Mouse (Mus musculus) MEL (cell line): ENCODE data around the gene Trmt1. TPM values are rescaled to one million over a fixed set of nuclear protein-coding genes. Genes with fewer than 3 reads are reported as not detected.
A peak's percentile ranks its signal among the peaks of the same experiment; 100 is the strongest.

ENCODE experiments used
- DNase-seq: peaks from one replicate; pipeline ENCODE4 v3.0.0; 2011; ENCODE audit warnings: low read depth, low spot score
- H3K27ac ChIP-seq: 2 replicates; pipeline ENCODE4 v1.5.1; 2012; ENCODE audit warnings: low read depth, mild to moderate bottlenecking, control low read depth, low read length, moderate library complexity; ENCODE audit not compliant: control insufficient read depth
- H3K27me3 ChIP-seq, 2 experiments: fragments of 150-350 bp in 1 of 2; sonication (generic) in 1 of 2; 2 replicates each; pipeline ENCODE4 v1.6.1; 2012; ENCODE audit warnings: low read length in 2 of 2, mild to moderate bottlenecking in 2 of 2, improper control_type of control experiment in 1 of 2, moderate library complexity in 1 of 2; ENCODE audit not compliant: insufficient read depth in 2 of 2, control insufficient read depth in 1 of 2
- H3K36me3 ChIP-seq, 2 experiments: 2 replicates each; pipeline ENCODE4 v1.6.1; 2012 to 2014; ENCODE audit warnings: low read length in 2 of 2, improper control_type of control experiment in 1 of 2, inconsistent platforms in 1 of 2, mild to moderate bottlenecking in 1 of 2; ENCODE audit not compliant: insufficient read depth in 2 of 2, control insufficient read depth in 1 of 2
- H3K4me1 ChIP-seq, 2 experiments: fragments of 150-350 bp in 1 of 2; sonication (generic) in 1 of 2; 2 replicates each; pipeline ENCODE4 v1.6.1; 2012; ENCODE audit warnings: low read length in 2 of 2, improper control_type of control experiment in 1 of 2, mild to moderate bottlenecking in 1 of 2; ENCODE audit not compliant: insufficient read depth in 2 of 2, control insufficient read depth in 1 of 2
- H3K4me3 ChIP-seq, 2 experiments: fragments of 150-350 bp in 1 of 2; sonication (generic) in 1 of 2; 2 replicates each; pipeline ENCODE4 v1.5.1; 2012; ENCODE audit warnings: low read depth in 2 of 2, low read length in 2 of 2, mild to moderate bottlenecking in 2 of 2, moderate library complexity in 2 of 2, control low read depth in 1 of 2, improper control_type of control experiment in 1 of 2; ENCODE audit not compliant: control insufficient read depth in 1 of 2, insufficient read depth in 1 of 2
- H3K79me2 ChIP-seq: 2 replicates; pipeline ENCODE4 v1.6.1; 2012; ENCODE audit warnings: mild to moderate bottlenecking, low read length, moderate library complexity; ENCODE audit not compliant: control insufficient read depth, poor library complexity, insufficient read depth
- H3K9ac ChIP-seq: 2 replicates; pipeline ENCODE4 v1.6.1; 2012; ENCODE audit warnings: low read depth, mild to moderate bottlenecking, control low read depth, low read length, moderate library complexity; ENCODE audit not compliant: control insufficient read depth, poor library complexity, severe bottlenecking
- H3K9me3 ChIP-seq: fragments of 150-350 bp; sonication (generic); replicated peaks from 2 replicates; pipeline ENCODE4 v1.6.1; 2012; ENCODE audit warnings: mild to moderate bottlenecking, low read length, improper control_type of control experiment, moderate library complexity; ENCODE audit not compliant: insufficient read depth
- BHLHE40 ChIP-seq: IDR thresholded peaks from 2 replicates; pipeline ENCODE4 v1.6.1; 2012; ENCODE audit warnings: low read depth, mild to moderate bottlenecking, inconsistent platforms, low read length, improper control_type of control experiment, borderline replicate concordance
- CHD1 ChIP-seq: IDR thresholded peaks from 2 replicates; pipeline ENCODE4 v1.6.1; 2012; ENCODE audit warnings: low read depth, mild to moderate bottlenecking, inconsistent platforms, low read length, improper control_type of control experiment
- CHD2 ChIP-seq: IDR thresholded peaks from 2 replicates; pipeline ENCODE4 v1.6.1; 2011; ENCODE audit warnings: low read length, improper control_type of control experiment
- CTCF ChIP-seq, 3 experiments: IDR thresholded peaks in 2 of 3; conservative IDR thresholded peaks in 1 of 3; 2 replicates each; pipeline ENCODE4 v1.5.1; 2011 to 2012; ENCODE audit warnings: low read length in 3 of 3, low read depth in 2 of 3, mild to moderate bottlenecking in 2 of 3, improper control_type of control experiment in 1 of 3, inconsistent platforms in 1 of 3, mixed read lengths in 1 of 3, moderate library complexity in 1 of 3; ENCODE audit not compliant: control insufficient read depth in 1 of 3, insufficient read depth in 1 of 3, poor library complexity in 1 of 3, severe bottlenecking in 1 of 3
- E2F4 ChIP-seq: IDR thresholded peaks from 2 replicates; pipeline ENCODE4 v1.6.1; 2011; ENCODE audit warnings: low read depth, low read length, improper control_type of control experiment, borderline replicate concordance
- ELF1 ChIP-seq: IDR thresholded peaks from 2 replicates; pipeline ENCODE4 v1.6.1; 2014; ENCODE audit warnings: low read depth, mild to moderate bottlenecking, inconsistent platforms, low read length, improper control_type of control experiment, moderate library complexity
- EP300 ChIP-seq, 2 experiments: IDR thresholded peaks; 2 replicates each; pipeline ENCODE4 v1.6.1; 2011; ENCODE audit warnings: improper control_type of control experiment in 2 of 2, low read length in 2 of 2, low read depth in 1 of 2, mild to moderate bottlenecking in 1 of 2
- ETS1 ChIP-seq: IDR thresholded peaks from 2 replicates; pipeline ENCODE4 v1.6.1; 2012; ENCODE audit warnings: low read depth, mild to moderate bottlenecking, inconsistent platforms, low read length, improper control_type of control experiment, moderate library complexity
- GABPA ChIP-seq: IDR thresholded peaks from 2 replicates; pipeline ENCODE4 v1.6.1; 2012; ENCODE audit warnings: low read depth, mild to moderate bottlenecking, inconsistent platforms, low read length, improper control_type of control experiment, moderate library complexity
- GATA1 ChIP-seq: IDR thresholded peaks from 2 replicates; pipeline ENCODE4 v1.6.1; 2011; ENCODE audit warnings: low read depth, low read length, improper control_type of control experiment
- HCFC1 ChIP-seq: IDR thresholded peaks from 2 replicates; pipeline ENCODE4 v1.6.1; 2012; ENCODE audit warnings: low read depth, mild to moderate bottlenecking, inconsistent platforms, low read length, improper control_type of control experiment, moderate library complexity
- JUND ChIP-seq: IDR thresholded peaks from 2 replicates; pipeline ENCODE4 v1.6.1; 2011; ENCODE audit warnings: low read depth, mild to moderate bottlenecking, improper control_type of control experiment, low read length
- KAT2A ChIP-seq: conservative IDR thresholded peaks from 2 replicates; pipeline ENCODE4 v1.6.1; 2012; ENCODE audit warnings: low read depth, low read length, improper control_type of control experiment, inconsistent platforms
- MAFK ChIP-seq: IDR thresholded peaks from 2 replicates; pipeline ENCODE4 v1.6.1; 2011; ENCODE audit warnings: low read depth, mild to moderate bottlenecking, low read length, improper control_type of control experiment, borderline replicate concordance
- MAX ChIP-seq: IDR thresholded peaks from 2 replicates; pipeline ENCODE4 v1.6.1; 2011; ENCODE audit warnings: low read length, improper control_type of control experiment
- MAZ ChIP-seq: IDR thresholded peaks from 2 replicates; pipeline ENCODE4 v1.6.1; 2012; ENCODE audit warnings: low read depth, mild to moderate bottlenecking, inconsistent platforms, low read length, improper control_type of control experiment
- MEF2A ChIP-seq: IDR thresholded peaks from 2 replicates; pipeline ENCODE4 v1.6.1; 2014; ENCODE audit warnings: low read depth, mild to moderate bottlenecking, inconsistent platforms, low read length, improper control_type of control experiment; ENCODE audit not compliant: poor library complexity, insufficient replicate concordance, severe bottlenecking; ENCODE audit errors: extremely low read depth
- MXI1 ChIP-seq: IDR thresholded peaks from 2 replicates; pipeline ENCODE4 v1.6.1; 2011; ENCODE audit warnings: mild to moderate bottlenecking, low read depth, low read length, improper control_type of control experiment
- MYB ChIP-seq: IDR thresholded peaks from 2 replicates; pipeline ENCODE4 v1.6.1; 2011; ENCODE audit warnings: mild to moderate bottlenecking, low read depth, low read length, improper control_type of control experiment
- MYC ChIP-seq: IDR thresholded peaks from 2 replicates; pipeline ENCODE4 v1.6.1; 2011; ENCODE audit warnings: low read depth, mild to moderate bottlenecking, low read length, improper control_type of control experiment, moderate library complexity
- NELFE ChIP-seq: IDR thresholded peaks from 2 replicates; pipeline ENCODE4 v1.6.1; 2011; ENCODE audit warnings: low read depth, low read length, improper control_type of control experiment
- NRF1 ChIP-seq: IDR thresholded peaks from 2 replicates; pipeline ENCODE4 v1.6.1; 2014; ENCODE audit warnings: low read depth, mild to moderate bottlenecking, inconsistent platforms, low read length, improper control_type of control experiment, moderate library complexity; ENCODE audit not compliant: poor library complexity, insufficient read depth, severe bottlenecking
- POLR2A ChIP-seq, 2 experiments: IDR thresholded peaks; 2 replicates each; pipeline ENCODE4 v1.6.1; 2011 to 2012; ENCODE audit warnings: low read length in 2 of 2, mild to moderate bottlenecking in 2 of 2, control low read depth in 1 of 2, improper control_type of control experiment in 1 of 2, low read depth in 1 of 2, moderate library complexity in 1 of 2; ENCODE audit not compliant: control insufficient read depth in 1 of 2, insufficient read depth in 1 of 2, poor library complexity in 1 of 2
- POLR2AphosphoS2 ChIP-seq: IDR thresholded peaks from 2 replicates; pipeline ENCODE4 v1.6.1; 2011; ENCODE audit warnings: low read length, improper control_type of control experiment
- POLR2AphosphoS5 ChIP-seq: IDR thresholded peaks from 2 replicates; pipeline ENCODE4 v1.6.1; 2012; ENCODE audit warnings: low read depth, borderline replicate concordance, mild to moderate bottlenecking, inconsistent platforms, low read length, moderate library complexity, mixed read lengths
- RAD21 ChIP-seq: IDR thresholded peaks from 2 replicates; pipeline ENCODE4 v1.6.1; 2011; ENCODE audit warnings: mild to moderate bottlenecking, low read depth, low read length, improper control_type of control experiment
- RCOR1 ChIP-seq: IDR thresholded peaks from 2 replicates; pipeline ENCODE4 v1.6.1; 2012; ENCODE audit warnings: low read depth, mild to moderate bottlenecking, inconsistent platforms, low read length, improper control_type of control experiment
- SIN3A ChIP-seq: IDR thresholded peaks from 2 replicates; pipeline ENCODE4 v1.6.1; 2012; ENCODE audit warnings: low read length, improper control_type of control experiment, inconsistent platforms
- SMC3 ChIP-seq: IDR thresholded peaks from 2 replicates; pipeline ENCODE4 v1.6.1; 2011; ENCODE audit warnings: low read depth, low read length, improper control_type of control experiment
- TAL1 ChIP-seq: IDR thresholded peaks from 2 replicates; pipeline ENCODE4 v1.6.1; 2012; ENCODE audit warnings: mild to moderate bottlenecking, inconsistent platforms, low read length, moderate library complexity, mixed read lengths
- TBP ChIP-seq: IDR thresholded peaks from 2 replicates; pipeline ENCODE4 v1.8.0; 2011; ENCODE audit warnings: low read depth, low read length, improper control_type of control experiment
- TCF12 ChIP-seq: IDR thresholded peaks from 2 replicates; pipeline ENCODE4 v1.6.1; 2014; ENCODE audit warnings: low read depth, mild to moderate bottlenecking, inconsistent platforms, low read length, improper control_type of control experiment, moderate library complexity
- UBTF ChIP-seq: IDR thresholded peaks from 2 replicates; pipeline ENCODE4 v1.6.1; 2012; ENCODE audit warnings: low read depth, mild to moderate bottlenecking, inconsistent platforms, low read length, improper control_type of control experiment, moderate library complexity, borderline replicate concordance; ENCODE audit not compliant: insufficient read depth
- USF1 ChIP-seq: IDR thresholded peaks from 2 replicates; pipeline ENCODE4 v1.6.1; 2014; ENCODE audit warnings: low read depth, mild to moderate bottlenecking, inconsistent platforms, low read length, improper control_type of control experiment, moderate library complexity
- ZC3H11A ChIP-seq: IDR thresholded peaks from 2 replicates; pipeline ENCODE4 v1.6.1; 2012; ENCODE audit warnings: low read depth, mild to moderate bottlenecking, inconsistent platforms, low read length, improper control_type of control experiment
- ZKSCAN1 ChIP-seq: IDR thresholded peaks from 2 replicates; pipeline ENCODE4 v1.6.1; 2012; ENCODE audit warnings: low read depth, mild to moderate bottlenecking, inconsistent platforms, low read length, improper control_type of control experiment, moderate library complexity
- ZMIZ1 ChIP-seq: IDR thresholded peaks from 2 replicates; pipeline ENCODE4 v1.6.1; 2012; ENCODE audit warnings: low read depth, mild to moderate bottlenecking, inconsistent platforms, low read length, improper control_type of control experiment, moderate library complexity
- ZNF384 ChIP-seq: IDR thresholded peaks from 2 replicates; pipeline ENCODE4 v1.6.1; 2012; ENCODE audit warnings: low read depth, mild to moderate bottlenecking, inconsistent platforms, low read length, improper control_type of control experiment
- polyA plus RNA-seq, 2 experiments: library from polyadenylated mRNA; stranded (reverse) in 1 of 2; unstranded in 1 of 2; fragments of >175 nt in 1 of 2; fragments of >200 nt in 1 of 2; gene quantifications; 2 replicates each; pipeline versions ENCODE4 v1.2.1 to v1.2.4; 2012; ENCODE audit warnings: low replicate concordance in 2 of 2, low read depth in 1 of 2; ENCODE audit not compliant: insufficient read length in 2 of 2, insufficient read depth in 1 of 2, missing spikeins in 1 of 2
- total RNA-seq: library from RNA; depleted of rRNA; stranded (reverse); fragments of 300-350 nt; gene quantifications from 2 replicates; pipeline ENCODE4 v1.2.3, GENCODE M21; 2012

Gene Trmt1
- total and polyA plus RNA-seq, 3 experiments, result 183 to 221 TPM; not detected in 1

- H3K4me3 ChIP-seq, result peak within 1 kb of the TSS; percentile 70 to 93
- peak within 1 kb of the TSS; percentile 82 for H3K27ac ChIP-seq
- H3K4me1 ChIP-seq, result peaks cover 0 to 15% of the 10 kb centered on the region in 2 experiments; a peak in 2 of 4 replicates
- H3K36me3 ChIP-seq, result peaks cover 6 to 19% of the 10 kb centered on the region in 2 experiments
- H3K9ac ChIP-seq, result peak within 1 kb of the TSS; percentile 87
- peaks cover 68% of the 10 kb centered on the region for H3K79me2 ChIP-seq
- DNase-seq, result peak; percentile 90
- no peaks in the 10 kb centered on the region for H3K9me3 ChIP-seq
- H3K27me3 ChIP-seq, result no peaks in the 10 kb centered on the region
- TF ChIP-seq CHD2 (no peak), BHLHE40 (no peak), TBP (peak; percentile 73; the same call in 1 of the 2 replicates), SIN3A (peak; percentile 91), EP300 (IDR thresholded peaks at IDR 0.05; ENCODE audit: low read depth in 1 of 2, low read length in 2 of 2) (no peak), MXI1 (peak; percentile 83), KAT2A (peak; percentile 55; the same call in 1 of the 2 replicates), POLR2AphosphoS2 (0 out of 2 replicates have a peak, but pooled peaks have one; percentile 46), NRF1 (peak; percentile 27; the same call in 1 of the 2 replicates), GATA1 (no peak), MYC (no peak), RCOR1 (no peak), POLR2A (IDR thresholded peaks at IDR 0.05; ENCODE audit: control insufficient read depth in 1 of 2, insufficient read depth in 1 of 2, low read depth in 1 of 2, low read length in 2 of 2, poor library complexity in 1 of 2) (peak; percentile 63 to 67; a peak in 2 of 4 replicates), GABPA (no peak), ELF1 (peak; percentile 73), USF1 (peak; percentile 60), MYB (no peak), JUND (no peak), HCFC1 (peak; percentile 88), MAZ (peak; percentile 77; the same call in 1 of the 2 replicates), CHD1 (no peak), MAX (no peak), SMC3 (no peak), TAL1 (no peak), ETS1 (no peak), POLR2AphosphoS5 (no peak), MAFK (no peak), ZMIZ1 (no peak), ZKSCAN1 (no peak), NELFE (peak; percentile 70), CTCF (IDR thresholded peaks at IDR 0.05 in 2 of 3, conservative IDR thresholded peaks at IDR 0.05 in 1 of 3; ENCODE audit: control insufficient read depth in 1 of 3, insufficient read depth in 1 of 3, low read depth in 2 of 3, low read length in 3 of 3, poor library complexity in 1 of 3, severe bottlenecking in 1 of 3) (no peak), RAD21 (no peak), ZC3H11A (no peak), MEF2A (no peak), ZNF384 (no peak), UBTF (no peak), TCF12 (peak; percentile 78), E2F4 (no peak)
Observed at GRCm38 (mm10) chr8:84687705-84688100, 1.6 kb downstream of the Trmt1 start, which contains the start of gene Nacc1. Nacc1 (minus strand) TSS chr8:84687862.
